Mouse (Mus musculus) right cerebral cortex, postnatal 36 days (tissue): ENCODE results near the gene Gsdme.

Source experiments
- DNase-seq, 2 experiments: peaks; one replicate each; pipeline ENCODE4 v3.0.0; 2022; ENCODE audit warnings: low spot score in 2 of 2, mixed read lengths in 1 of 2

Gene Gsdme

DNA sequence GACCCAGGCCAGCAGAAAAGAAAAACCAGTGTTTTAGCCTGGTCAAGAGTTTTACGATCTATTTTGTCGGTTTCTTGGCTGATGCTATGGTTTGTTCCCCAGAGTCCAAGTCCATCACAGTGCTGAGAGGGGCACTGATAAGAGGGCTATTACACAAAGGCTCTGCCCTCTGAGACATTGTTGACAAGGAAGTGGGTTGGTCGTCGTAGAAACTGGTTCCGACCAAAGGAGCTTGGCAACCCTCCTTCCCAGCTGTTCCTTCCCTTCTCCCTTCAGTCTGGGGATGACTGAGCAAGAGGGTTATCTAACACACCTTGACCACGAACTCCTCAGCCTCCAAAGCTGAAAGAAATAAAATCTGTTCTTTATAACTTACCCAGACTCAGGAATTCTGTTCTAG is at the start of gene Gsdme:
TSS of gene Gsdme (minus strand) at position 193 of the 400 bp plus-strand sequence.
- DNase-seq: no peak

DNA sequence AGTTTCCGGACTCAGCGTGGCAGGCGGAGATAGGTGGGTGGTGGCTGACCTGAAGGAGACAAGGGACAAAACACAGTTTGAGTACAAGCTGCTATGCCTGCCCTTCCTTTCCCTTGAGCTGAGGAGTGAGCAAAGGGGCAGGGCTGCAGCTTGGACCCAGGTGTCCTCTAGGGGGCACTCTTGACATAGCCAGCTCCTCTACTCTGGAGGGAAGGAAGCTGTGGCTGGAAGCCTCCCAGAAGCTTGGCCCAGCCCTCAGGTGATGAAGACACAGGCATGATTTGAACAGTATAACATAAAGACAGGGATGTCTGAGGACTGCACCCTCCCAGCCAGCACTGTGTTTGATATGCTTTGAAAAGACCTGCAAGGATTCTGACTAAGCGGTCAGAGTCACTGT is 49.0 kb upstream of the Gsdme start:
- DNase-seq: peak; percentile 59 to 69

DNA sequence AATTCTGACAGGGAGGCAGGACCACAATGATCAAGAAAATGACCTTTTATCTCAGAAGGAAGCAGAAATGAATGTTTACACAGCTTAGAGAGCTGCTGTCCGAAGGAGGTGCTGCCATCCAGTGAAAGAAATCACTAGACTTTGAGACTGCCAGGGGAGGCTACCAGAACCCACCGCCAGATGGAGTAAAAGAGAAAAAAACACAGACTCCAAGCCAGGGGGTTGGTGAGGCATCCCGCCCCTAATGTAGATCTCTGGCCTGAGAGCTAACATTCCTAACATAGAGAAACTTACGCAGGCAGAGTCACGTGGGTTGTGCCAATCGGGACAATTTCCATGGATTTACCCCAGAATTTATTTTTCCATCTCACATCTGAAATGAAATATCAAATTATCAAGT is 45.4 kb upstream of the Gsdme start:
- DNase-seq: peak in 1 of 2 experiments; percentile 29

DNA sequence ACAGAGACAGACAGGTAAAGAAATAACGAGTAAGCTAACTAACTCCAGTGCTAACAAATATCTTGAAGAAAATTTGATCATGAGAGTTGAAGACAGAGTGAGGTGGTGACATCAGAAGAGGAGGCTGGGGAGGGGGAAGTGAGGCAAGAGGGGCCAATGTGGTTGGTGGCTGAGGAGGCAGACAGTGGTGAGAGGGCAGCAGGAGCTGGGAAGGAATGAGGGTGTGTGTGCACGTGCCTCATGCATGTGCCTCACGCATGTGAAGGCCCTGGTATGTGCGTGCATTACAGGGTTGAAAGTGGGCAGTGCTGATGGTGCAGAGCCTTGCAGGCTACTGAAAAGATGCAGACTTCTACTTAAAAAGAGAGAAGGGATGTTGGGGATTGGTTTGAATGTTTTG is 43.0 kb upstream of the Gsdme start:
- no peak for DNase-seq

DNA sequence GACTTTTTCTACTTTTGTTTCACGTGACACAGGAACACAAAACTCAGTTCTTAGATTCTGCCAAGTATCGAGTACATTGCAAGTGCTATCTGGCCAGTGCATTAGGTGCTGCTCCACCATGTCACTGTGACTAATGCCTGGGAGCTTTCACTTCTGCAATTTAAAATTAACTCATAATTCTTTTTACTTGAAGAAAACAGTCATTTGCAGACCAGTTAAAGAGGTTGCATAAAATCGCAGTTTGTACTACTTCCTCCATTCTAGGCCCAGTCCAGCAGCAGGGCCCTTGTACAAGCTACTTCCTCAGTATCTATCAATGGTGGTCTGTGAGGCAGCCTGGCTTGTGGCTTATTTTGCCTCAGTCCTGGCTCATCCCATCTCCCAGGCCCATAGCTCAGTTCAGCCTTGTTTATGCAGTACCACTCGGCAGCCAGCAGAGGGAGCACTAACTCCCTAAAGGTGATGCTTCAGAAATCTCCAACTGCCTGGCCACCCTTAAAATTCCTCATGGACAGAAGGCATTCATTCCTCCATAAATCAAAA is 41.4 kb upstream of the Gsdme start:
- peak; percentile 59 to 75 for DNase-seq

DNA sequence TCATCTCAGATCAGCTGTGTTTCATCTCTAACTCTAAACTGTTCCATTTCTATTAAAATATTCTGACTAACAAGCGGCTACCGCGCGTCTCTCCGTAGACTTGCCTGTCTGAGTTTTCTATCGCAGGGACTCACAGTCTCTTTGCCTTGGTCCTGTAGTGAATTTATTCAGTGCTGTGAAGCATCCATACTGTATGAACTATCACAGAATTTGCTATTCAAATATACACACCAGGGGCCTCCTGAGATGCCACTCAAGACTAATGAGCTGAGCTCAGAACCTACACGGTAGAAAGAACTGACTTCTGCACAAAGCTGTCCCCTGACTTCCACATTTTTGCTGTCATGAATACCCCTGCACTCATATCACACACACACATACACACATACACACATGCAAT is 37.5 kb upstream of the Gsdme start:
- DNase-seq: no peak

DNA sequence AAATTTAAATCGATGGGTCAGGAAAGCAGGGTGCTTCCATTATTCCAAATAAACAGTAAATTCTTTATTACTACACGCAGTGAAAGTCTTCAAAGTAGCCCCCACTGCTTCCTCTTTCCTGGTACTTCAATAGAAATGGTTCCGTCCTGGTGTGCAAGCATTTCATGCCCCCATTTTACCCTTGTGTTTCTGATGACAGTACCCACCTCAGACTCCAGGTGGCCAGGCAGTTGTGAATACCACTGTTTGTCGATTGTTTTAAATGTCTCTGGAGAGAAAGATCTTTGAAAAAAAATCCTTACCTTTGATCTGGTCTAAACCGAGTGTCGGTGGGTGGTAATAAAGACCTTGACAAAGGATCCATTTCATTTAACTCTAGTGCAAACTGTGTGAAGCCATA is 37.0 kb upstream of the Gsdme start:
- no peak for DNase-seq

DNA sequence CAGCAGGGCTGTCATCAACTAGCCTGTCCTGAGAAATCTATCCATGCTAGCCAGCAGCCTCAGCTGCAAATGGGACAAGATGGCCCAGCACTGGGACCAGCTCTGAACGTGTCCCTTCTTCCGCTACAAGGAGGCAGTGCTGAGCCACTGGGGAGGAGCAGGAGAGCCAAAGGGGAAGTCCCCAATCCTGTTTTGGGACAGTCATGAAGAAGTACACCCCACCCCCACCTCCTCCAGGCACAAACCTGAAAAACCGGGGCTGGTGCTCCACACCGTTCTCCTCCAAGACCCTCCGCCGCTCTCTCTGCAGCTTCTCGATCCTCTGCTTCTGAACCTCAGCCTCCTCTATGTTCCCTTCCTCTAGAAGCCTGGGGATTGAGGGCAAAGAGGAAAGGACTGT is 35.4 kb upstream of the Gsdme start:
- DNase-seq: no peak

DNA sequence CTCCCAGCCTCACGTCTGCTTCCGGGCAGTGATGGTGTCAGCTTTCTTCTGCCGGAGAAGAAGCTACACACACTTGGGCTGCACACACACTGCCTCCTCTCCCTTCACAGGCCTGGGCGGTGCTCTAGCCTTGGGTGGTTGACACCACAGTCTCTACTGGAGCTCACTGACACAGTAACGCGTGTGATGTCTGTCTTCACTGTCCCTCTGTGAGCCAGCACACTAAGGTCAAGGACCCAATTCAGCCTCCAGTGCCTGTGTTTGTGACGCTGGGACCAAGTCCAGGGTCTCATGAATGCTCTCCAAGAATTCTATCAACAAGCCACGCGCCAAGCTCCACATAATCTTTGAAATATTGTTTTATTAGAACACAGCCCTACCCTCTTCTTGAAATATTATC is 34.0 kb upstream of the Gsdme start:
- no peak for DNase-seq

DNA sequence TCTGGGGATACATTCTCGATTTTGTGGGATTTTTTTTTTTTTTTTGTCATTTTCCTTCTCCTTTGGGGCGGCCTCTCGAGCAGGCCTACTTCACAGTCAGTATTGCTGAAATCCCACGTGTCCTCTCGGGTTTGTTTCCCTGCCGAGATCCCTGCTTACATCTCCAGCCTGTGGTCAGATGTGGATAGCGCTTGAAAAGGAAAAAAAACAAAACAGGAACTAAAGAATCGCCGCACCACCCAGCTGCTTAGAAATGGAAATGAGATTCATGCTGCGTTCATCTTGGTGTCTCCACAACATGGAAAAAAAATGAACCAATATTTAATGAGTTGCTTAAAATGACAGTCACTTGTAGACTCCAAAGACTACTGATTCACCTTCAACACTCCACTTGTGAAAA is 31.5 kb upstream of the Gsdme start:
- no peak for DNase-seq

DNA sequence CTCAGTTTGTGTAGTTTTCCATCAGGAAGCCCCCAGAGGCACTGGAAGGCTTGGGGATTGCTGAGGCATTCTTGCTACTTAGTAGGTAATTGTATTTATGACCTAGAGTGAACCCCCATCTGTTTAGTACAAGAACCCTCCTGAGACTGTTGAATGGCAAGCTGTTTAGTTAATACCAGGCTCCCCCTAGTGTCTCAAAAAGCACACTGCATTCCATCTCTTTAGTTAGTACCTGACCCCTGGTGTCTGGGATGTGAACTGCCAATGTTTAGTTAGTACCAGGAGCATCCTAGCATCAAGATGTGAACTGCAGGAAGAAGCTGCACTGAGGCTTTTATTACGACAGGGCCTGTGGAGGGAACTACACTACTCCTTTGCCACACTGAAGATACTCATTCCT is 30.5 kb upstream of the Gsdme start:
- DNase-seq: peak; percentile 58 to 61

DNA sequence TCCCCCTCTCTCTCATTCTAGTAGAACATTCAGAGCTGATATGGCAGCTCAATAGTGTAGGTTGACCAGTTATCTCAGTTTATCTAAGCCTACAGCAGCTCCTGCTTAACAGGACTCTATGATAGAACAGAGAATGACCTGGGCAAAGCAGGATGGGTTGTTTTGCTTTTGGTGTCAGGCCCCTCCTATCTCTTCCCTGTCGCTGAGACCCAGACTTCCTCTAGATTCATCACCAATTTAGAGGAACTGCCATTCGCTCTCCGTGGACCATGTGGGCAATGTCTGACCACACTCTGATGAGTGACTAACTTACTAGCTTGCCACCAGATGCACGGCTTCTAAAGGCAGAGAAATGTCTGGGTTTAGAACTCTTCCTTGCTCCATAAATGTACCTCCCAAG is 28.0 kb upstream of the Gsdme start:
- DNase-seq: no peak

DNA sequence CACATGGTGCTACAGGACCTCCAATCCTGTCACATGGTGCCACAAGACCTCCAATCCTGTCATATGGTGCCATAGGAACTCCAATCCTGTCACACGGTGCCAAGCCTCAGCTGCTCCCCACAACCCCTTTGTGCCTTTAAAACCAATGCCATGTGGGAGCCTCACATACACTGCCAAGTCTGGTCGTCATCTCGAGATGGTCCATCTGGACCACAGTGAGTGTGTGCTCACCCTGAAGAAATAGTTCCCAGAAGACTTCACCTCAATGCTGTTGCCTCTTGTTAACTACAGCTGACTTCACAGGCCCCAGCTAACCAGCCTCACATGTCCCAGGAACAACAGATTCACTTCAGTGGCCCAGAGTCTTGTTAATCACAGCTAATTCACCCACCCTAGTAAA is 23.2 kb upstream of the Gsdme start:
- DNase-seq: no peak

DNA sequence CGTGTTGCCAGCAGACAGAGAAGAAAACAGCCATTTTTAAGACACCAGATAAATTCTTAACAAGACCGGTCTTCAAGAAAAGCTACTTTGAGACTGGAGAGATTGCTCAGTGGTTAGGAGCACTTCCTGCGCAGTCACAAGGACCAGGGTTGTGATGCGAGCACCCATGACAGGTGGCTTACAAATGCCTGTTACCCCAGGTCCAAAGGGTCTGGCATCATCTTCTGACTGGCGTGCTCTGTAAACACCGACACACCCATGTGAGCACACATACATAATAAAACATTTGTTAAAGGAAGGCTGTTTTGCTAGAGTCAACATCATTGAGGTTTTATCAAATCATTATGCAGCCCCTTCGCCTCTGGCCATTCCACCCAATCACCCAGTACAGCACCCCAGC is 16.0 kb upstream of the Gsdme start:
- DNase-seq: no peak

DNA sequence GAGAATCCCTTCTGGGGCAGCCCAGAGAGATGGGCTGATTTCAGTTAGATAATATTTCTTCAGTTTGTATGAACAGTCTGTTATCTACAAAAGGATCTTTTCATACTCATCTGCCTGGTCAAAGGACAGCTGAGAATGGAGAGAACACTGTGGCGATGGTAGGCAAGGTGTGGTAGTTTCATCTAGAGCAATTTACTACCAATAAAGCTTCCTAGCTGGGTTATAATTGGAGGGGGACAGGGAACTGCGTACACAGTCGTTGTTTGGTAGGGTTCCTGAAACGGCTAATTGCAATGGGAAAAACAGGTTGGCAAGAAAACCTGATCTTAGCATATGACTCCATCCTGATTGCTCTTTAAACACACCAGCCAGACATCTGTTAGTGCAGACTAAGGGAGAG is 10.3 kb upstream of the Gsdme start:
- no peak for DNase-seq

DNA sequence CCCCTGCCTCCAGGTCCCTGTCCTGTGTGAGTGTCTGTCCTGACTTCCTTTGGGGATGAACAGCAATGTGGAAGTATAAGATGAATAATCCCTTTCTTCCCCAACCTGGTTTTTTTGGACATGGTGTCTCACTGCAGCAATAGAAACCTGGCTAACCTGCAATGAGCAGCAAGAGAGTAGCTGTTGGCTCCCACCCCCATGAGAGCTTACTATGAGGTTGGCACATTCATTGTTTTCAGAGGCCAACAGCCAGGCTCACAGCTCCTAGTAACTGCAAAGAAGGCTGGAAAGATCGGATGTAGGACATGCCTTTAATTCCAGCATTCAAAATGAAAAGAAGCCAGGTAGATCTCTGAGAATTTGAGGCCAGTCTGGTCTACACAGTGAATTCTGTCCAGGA is 9.8 kb upstream of the Gsdme start:
- DNase-seq: no peak

DNA sequence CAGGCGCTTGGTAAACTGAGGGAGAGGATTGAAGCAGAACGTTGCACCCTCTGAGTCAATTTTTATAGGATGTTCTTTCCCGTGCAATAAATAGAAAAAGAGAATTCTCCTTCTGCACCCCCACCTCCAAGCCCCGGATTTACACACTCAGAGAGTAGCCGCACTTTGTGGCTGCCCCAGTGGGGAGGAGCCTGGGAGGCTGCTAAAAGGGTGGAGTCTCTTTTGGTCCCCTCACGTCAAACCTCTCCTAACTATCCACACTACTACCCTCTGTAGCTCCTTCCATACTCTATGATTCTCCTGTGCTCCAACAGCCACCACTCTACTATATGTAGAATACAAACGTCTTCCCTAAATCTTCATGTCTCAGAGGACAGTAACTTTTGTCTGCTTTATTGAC is 1.4 kb downstream of the Gsdme start:
- no peak for DNase-seq

DNA sequence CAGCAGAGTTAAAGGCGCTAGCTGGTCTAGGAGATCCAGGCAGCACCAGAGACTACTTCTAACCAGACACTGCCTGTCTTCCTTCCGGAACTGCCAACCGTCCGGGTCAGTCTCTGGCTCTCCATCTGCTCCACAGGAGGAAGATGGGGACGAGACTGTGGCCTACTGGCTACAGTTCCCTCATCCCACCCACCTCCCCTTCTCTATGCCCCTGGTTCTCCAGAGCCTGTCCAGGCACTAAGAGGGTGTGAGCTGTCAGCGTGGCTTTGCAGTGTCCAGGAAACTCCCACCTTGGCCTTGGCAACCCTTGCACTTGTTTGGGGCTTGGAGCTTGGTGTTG is 1.8 kb downstream of the Gsdme start:
- DNase-seq: no peak

DNA sequence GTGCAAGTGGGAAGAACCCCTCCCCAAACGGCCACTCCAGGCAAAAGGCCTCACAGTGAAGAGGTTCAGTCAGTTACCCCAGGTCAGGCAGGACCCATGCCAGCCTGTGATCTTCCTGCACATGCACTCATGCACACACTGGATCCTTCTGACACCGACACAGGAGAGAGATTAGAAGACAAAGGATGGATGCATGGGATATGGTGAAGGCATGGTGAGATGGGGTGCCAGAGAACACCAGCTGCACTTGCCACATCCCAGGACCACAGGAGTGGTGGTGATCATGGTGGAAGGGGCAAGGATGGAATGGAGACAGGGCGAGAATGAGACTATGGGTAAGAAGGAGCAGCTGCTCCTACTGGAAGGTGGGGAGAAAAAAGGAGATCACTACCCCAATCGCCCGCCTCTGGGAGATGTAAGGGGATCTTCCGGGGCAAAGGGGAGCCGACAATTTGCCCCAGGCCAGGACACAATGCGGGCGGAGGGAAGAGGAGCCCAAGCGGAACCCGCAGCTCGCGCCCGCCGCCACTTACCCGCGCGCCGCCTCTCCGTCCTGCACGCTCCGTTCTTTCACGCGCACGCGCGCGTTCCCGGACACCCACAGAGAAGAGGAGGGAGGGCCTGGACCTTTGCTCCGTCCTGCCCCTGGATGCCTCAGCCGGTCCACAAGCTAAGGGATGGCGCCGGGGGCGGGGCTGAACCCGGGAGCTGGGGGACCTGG is 2.3 kb downstream of the Gsdme start:
- DNase-seq: peak; percentile 71 to 72

DNA sequence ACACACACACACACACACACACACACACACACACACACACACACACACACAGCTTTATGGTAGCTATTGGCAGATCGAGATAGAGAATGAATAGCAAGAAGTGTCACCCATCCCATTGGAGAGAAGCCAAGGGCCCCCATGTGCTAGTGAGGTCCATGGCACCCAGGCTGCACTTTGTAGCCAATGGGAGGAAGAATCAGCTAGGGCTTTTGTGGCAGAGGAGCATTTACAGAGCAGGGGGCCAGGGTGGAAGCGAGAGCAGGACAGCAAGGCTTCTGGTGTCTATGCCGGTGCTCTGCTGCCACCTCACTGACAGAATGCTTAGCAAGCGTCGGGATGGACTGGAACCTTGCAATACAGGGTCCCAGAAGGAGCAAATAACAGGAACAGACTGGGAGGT is 8.3 kb downstream of the Gsdme start:
- DNase-seq: no peak

DNA sequence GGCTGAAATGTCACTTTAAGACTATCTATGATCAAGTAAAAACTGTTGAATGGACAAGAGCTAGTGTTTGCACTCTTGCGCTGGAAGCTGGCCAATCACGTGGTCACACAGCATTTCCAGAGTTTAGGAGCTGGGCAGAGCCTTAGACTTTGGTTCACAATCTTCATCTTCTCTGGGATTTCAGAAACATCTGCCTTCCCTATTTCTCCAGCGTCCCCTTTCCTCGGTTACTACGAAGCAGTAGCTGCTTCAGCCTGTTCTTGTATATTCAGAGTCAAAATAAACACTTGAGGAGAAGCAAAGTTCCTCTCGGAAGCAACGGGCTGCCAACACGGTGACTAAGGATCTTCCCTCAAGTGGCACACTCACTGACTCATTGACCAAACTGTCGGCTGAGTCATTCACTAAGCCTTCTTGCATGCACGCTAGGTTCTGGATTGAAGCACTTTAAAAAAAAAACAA is 8.9 kb downstream of the Gsdme start:
- peak; percentile 55 to 61 for DNase-seq

DNA sequence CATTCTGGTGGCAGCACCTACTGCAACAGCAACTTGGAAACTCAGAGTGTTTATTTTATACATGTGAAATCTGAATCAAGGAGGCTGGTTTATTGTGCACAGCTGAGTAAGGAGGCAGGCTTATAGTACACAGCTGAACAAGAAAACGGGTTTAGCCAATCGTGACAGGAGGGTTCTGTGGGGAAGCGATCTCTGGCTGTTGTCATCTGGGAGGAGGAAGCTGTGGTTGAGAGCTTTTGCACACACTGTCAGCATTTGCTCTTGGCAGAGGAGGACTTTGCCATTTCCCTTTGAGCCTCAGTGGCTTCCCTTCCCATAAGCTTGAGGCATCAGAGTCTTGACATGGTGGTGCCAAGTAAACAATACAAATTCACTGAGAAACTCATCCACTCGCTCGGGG is 11.0 kb downstream of the Gsdme start:
- no peak for DNase-seq

DNA sequence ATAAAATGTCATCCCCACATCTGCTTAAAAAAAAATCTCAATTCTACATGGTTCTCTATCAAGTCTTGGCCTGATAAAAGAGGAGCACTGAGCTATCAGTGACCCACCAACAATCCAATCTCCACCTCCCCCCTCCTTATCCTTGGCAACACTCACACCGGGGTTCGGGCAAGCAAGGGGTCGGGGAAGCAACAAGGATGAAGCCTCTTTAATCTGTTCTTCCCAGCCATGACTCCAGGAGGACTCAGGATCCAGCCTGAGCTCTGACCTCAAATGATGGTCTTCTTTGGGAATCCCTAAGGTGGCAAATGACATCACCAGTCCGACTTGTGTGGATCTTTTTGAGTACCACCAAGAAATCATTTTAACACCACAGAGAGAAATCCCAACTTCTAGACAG is 15.9 kb downstream of the Gsdme start:
- DNase-seq: no peak

DNA sequence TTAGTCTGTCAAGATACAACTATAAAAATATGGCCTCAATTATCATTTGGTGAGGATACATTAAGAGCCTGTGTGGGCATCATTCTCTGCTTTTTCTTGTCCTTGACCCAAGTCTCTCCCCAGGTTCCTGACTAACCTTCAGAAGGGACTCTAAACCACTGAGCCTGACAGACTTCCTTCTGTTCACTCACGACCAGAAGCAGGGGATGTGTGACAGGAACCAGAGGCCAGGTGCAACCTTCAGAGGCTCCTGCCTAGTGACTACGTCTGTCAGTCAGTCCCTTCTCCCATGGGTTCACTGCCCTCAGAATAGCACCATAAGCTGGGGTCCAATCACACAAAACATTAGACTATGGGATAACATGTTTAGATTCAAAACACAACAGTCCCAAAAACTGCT is 16.3 kb downstream of the Gsdme start:
- no peak for DNase-seq
